Mouse (Mus musculus) layer of hippocampus, postnatal 25 days (tissue): ENCODE measurements around the gene Iglon5. TPM values are rescaled to one million over a fixed set of nuclear protein-coding genes. Genes with fewer than 3 reads are reported as not detected.
A peak's percentile ranks its signal among the peaks of the same experiment; 100 is the strongest.

Source experiments
- DNase-seq, 2 experiments: peaks; one replicate each; pipeline ENCODE4 v3.0.0; 2022; ENCODE audit warnings: mixed read lengths in 2 of 2, low spot score in 1 of 2; ENCODE audit errors: extremely low spot score in 1 of 2
- total RNA-seq, 2 experiments: library from RNA; stranded (reverse); gene quantifications; 2 replicates each; pipeline ENCODE4 v1.2.3; 2021

Gene Iglon5
- total RNA-seq, 2 experiments from 2014 or later, result 24.0 to 29.3 TPM

GRCm38 (mm10) chr7:43466099-43466694, 23.7 kb downstream of the Iglon5 start:
- DNase-seq, result peak; percentile 65 to 77

GRCm38 (mm10) chr7:43465344-43466098, 24.4 kb downstream of the Iglon5 start:
- peak in 1 of 2 experiments; percentile 52 for DNase-seq

GRCm38 (mm10) chr7:43464864-43465343, 25.0 kb downstream of the Iglon5 start:
- no peak for DNase-seq

- DNase-seq, result no peak
Observed at GRCm38 (mm10) chr7:43463976-43464375, 25.9 kb downstream of the Iglon5 start.

- no peak for DNase-seq
Observed at GRCm38 (mm10) chr7:43462851-43463250, 27.0 kb downstream of the Iglon5 start, which contains the start of gene Vsig10l. Gene Vsig10l (plus strand): TSS chr7:43463151.

GRCm38 (mm10) chr7:43454371-43454770, 35.5 kb downstream of the Iglon5 start:
- no peak for DNase-seq

- no peak for DNase-seq
Observed at GRCm38 (mm10) chr7:43453599-43454355, 36.1 kb downstream of the Iglon5 start.

GRCm38 (mm10) chr7:43452609-43453008, 37.3 kb downstream of the Iglon5 start:
- DNase-seq, result no peak

GRCm38 (mm10) chr7:43451726-43452125, 38.1 kb downstream of the Iglon5 start:
- no peak for DNase-seq

- DNase-seq, result no peak
Observed at GRCm38 (mm10) chr7:43449811-43450210, 40.1 kb downstream of the Iglon5 start.

- DNase-seq, result no peak
Observed at GRCm38 (mm10) chr7:43448246-43448645, 41.6 kb downstream of the Iglon5 start.

- DNase-seq, result no peak
Observed at GRCm38 (mm10) chr7:43447801-43448200, 42.1 kb downstream of the Iglon5 start.

- peak; percentile 76 to 79 for DNase-seq
Observed at GRCm38 (mm10) chr7:43443917-43444293, 46.0 kb downstream of the Iglon5 start, which contains the start of the genes Etfb and Gm45233. Gene Etfb (plus strand): TSS chr7:43444083. Gene Gm45233 (plus strand): TSS chr7:43444128.

- DNase-seq, result peak; percentile 48 to 52
Observed at GRCm38 (mm10) chr7:43443126-43443916, 46.6 kb downstream of the Iglon5 start.

- DNase-seq, result no peak
Observed at GRCm38 (mm10) chr7:43442684-43443083, 47.2 kb downstream of the Iglon5 start.

- DNase-seq, result no peak
Observed at GRCm38 (mm10) chr7:43441071-43441470, 48.8 kb downstream of the Iglon5 start.

GRCm38 (mm10) chr7:43440482-43440881, 49.4 kb downstream of the Iglon5 start, which contains the start of gene Cldnd2:
Gene Cldnd2 (plus strand): TSS chr7:43440782.
- DNase-seq, result no peak

GRCm38 (mm10) chr7:43438611-43439010, 51.3 kb downstream of the Iglon5 start:
- no peak for DNase-seq

GRCm38 (mm10) chr7:43436341-43437255, 53.3 kb downstream of the Iglon5 start, which contains the start of gene Nkg7:
Gene Nkg7 (plus strand): TSS chr7:43437073.
- no peak for DNase-seq
